Mouse (Mus musculus): ENCODE data around the gene Dlx1. TPM values are rescaled to one million over a fixed set of nuclear protein-coding genes. Genes with fewer than 3 reads are reported as not detected.

Dlx1 gene
- polyA plus RNA-seq, 1 experiment from 2014 or later = 8.3 TPM

DNA sequence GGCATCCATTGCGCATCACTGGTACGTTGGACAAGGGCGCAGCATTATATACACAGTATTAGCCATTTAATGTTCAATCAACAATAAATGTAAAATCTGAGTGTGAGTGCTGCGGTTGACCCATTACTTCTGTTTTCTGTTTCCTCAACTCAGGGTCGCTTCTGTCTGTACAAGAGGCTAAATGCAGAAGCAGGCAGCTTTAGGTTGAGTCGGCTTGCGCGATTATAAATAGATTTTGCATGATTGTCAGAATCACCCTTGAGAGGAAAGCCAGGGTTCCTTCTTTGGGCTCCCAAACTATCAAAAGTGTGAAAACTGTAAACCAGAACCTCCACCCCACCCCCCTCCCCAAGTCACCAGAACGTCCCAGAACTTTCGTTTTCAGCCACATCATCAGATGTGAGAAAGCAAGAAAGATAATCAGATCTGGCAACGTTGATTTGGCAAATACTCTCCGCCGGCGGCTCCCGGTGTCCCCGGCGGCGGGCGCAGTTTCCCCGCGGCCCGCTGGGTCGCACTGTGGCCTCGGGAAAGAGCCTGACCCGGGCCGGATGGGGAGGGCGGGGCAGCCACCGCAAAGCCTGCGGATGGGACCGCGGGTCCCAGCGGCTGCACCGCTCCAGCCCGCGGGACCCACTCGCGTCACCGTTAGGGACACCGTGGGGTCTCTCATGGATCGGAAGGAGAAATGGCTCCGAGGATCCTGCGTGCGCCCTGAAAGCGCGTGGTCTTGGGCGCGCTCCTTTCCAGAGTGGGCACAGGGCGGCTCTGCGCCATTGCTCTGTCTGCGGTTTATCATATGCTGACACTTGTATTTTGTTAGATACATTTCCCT, 52.9 kb downstream of the Dlx1 start:
- no peaks in the 10 kb centered on the region for H3K9me3 ChIP-seq (replicated peaks)
- ATAC-seq (ENCODE audit: low FRiP score) = peak; percentile 82
- no peak overlapping the region for H3K27ac ChIP-seq

DNA sequence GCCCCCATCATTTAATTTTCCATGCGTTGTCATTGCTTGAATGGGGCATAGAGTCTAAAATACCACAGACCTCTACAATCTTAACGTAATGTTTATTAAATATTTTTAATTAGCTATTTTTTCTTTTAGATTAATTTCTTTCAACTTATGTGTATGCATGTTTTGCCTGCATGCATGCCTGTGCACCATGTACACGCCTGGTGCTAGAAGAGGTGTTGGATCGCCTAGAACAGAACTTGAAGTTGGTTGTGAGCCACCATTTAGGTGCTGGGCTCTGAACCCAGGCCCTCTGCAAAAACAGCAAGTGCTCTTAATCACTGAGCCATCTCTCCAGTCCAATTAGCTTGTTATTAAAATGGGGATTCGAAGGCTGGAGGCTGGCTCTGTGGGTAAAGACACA, 53.6 kb downstream of the Dlx1 start:
- no peak overlapping the region for H3K27ac ChIP-seq
- H3K9ac ChIP-seq = peak overlapping the region; percentile 64; the same call in 1 of the 2 replicates
- no peaks in the 10 kb centered on the region for H3K36me3 ChIP-seq
- peak overlapping the region; percentile 51 for H3K4me3 ChIP-seq
- 63% methylated on average over 5 of the region's 5 CpGs for WGBS
- H3K27me3 ChIP-seq = peaks cover 8% of the 10 kb centered on the region; the same call in 1 of the 2 replicates
- H3K9me3 ChIP-seq (replicated peaks) = no peaks in the 10 kb centered on the region
- peak overlapping the region; percentile 86 for H3K4me2 ChIP-seq (replicated peaks)
- ATAC-seq (ENCODE audit: low FRiP score) = no peak
- 0 out of 2 replicates have a peak, but pooled peaks cover 4% of the 10 kb centered on the region for H3K4me1 ChIP-seq

More for the DNA sequence above, 52.9 kb downstream of the Dlx1 start:
- 0 out of 2 replicates have a peak, but pooled peaks cover 4% of the 10 kb centered on the region for H3K4me1 ChIP-seq
- no peaks in the 10 kb centered on the region for H3K36me3 ChIP-seq
- peak overlapping the region; percentile 51 for H3K4me3 ChIP-seq
- WGBS = 12% methylated on average over 50 of the region's 50 CpGs
- peak overlapping the region; percentile 86 for H3K4me2 ChIP-seq (replicated peaks)
- H3K9ac ChIP-seq = peak overlapping the region; percentile 64
- H3K27me3 ChIP-seq = peaks cover 8% of the 10 kb centered on the region; the same call in 1 of the 2 replicates

Other genes starting within 250 kb of the Dlx1 start
- gene Slc25a12, start 160.4 kb upstream of the Dlx1 start, polyA plus RNA-seq (2016; fragmentation: Nextera tagmentation; extraction: Ambion mirVana) = 48.8 and 54.1 TPM in 2 replicates
- 94.2 and 94.9 TPM in 2 replicates for gene Hat1, start 139.2 kb upstream of the Dlx1 start, polyA plus RNA-seq (2016; fragmentation: Nextera tagmentation; extraction: Ambion mirVana)
- gene Metap1d, start 74.8 kb upstream of the Dlx1 start, polyA plus RNA-seq (2016; fragmentation: Nextera tagmentation; extraction: Ambion mirVana) = 34.3 and 35.1 TPM in 2 replicates
- 4.7 and 5.3 TPM in 2 replicates for gene Dlx2, start 18.6 kb downstream of the Dlx1 start, polyA plus RNA-seq (2016; fragmentation: Nextera tagmentation; extraction: Ambion mirVana)
- 31.5 and 34.6 TPM in 2 replicates for gene Itga6, start 217.5 kb downstream of the Dlx1 start, polyA plus RNA-seq (2016; fragmentation: Nextera tagmentation; extraction: Ambion mirVana)